In genomic region chr13:73907136-73907535, GRCm38 (mm10) we compare ENCODE assay signal across 33 mouse cellular contexts. TPM values are rescaled to one million over a fixed set of nuclear protein-coding genes. Genes with fewer than 3 reads are reported as not detected.
DNase-seq lines count a peak whose midpoint lies in the region; ATAC-seq and TF ChIP-seq lines count a peak whose summit lies in the region.
"Had no signal": no experiment of that assay in that cellular context is flagged by ENCODE, and none has a peak within 500 bp of the region (broad histone marks: within the 10 kb centered on the region; RNA-seq: fewer than 3 reads in every experiment).

No protein-coding gene starts in this region.

- TF ChIP-seq CTCF in midbrain, postnatal 0 days (IDR thresholded peaks at IDR 0.05): no peak
- TF ChIP-seq CTCF in brain, embryonic 14.5 days (IDR thresholded peaks at IDR 0.05; ENCODE audit: borderline replicate concordance, extremely low read depth, insufficient read depth, insufficient read length): no peak

- no peak for TF ChIP-seq POLR2A in brain, embryonic 14.5 days (IDR thresholded peaks at IDR 0.05; ENCODE audit: borderline replicate concordance, extremely low read depth, insufficient read depth, insufficient read length, poor library complexity, severe bottlenecking)

- H3K4me3 ChIP-seq in hindbrain, embryonic 16.5 days (ENCODE audit: low read length): no peak overlapping the region
- H3K4me3 ChIP-seq in hindbrain, embryonic 14.5 days (replicated peaks; ENCODE audit: low read length): no peak overlapping the region
- H3K4me3 ChIP-seq in midbrain, postnatal 0 days (ENCODE audit: low read depth, low read length): no peak overlapping the region
- H3K4me3 ChIP-seq in midbrain, embryonic 11.5 days (ENCODE audit: low read depth, low read length): no peak overlapping the region
- H3K4me3 ChIP-seq: embryonic facial prominence, embryonic 12.5 days; embryonic facial prominence, embryonic 15.5 days; heart, embryonic 12.5 days; heart, embryonic 15.5 days; hindbrain, embryonic 10.5 days; hindbrain, embryonic 15.5 days had no signal

- H3K27ac ChIP-seq in hindbrain, embryonic 16.5 days (ENCODE audit: low read depth, low read length): no peak overlapping the region
- H3K27ac ChIP-seq in hindbrain, embryonic 14.5 days: no peak overlapping the region
- no peak overlapping the region for H3K27ac ChIP-seq in midbrain, postnatal 0 days (ENCODE audit: low read depth, low read length)
- H3K27ac ChIP-seq in midbrain, embryonic 11.5 days (ENCODE audit: low read depth, low read length): no peak overlapping the region
- H3K27ac ChIP-seq: embryonic facial prominence, embryonic 12.5 days; embryonic facial prominence, embryonic 15.5 days; heart, embryonic 15.5 days; hindbrain, embryonic 10.5 days; hindbrain, embryonic 15.5 days had no signal

- no peaks in the 10 kb centered on the region for H3K27me3 ChIP-seq in hindbrain, embryonic 16.5 days (replicated peaks; ENCODE audit: control insufficient read depth, insufficient read depth, low read length)
- H3K27me3 ChIP-seq in hindbrain, embryonic 14.5 days (ENCODE audit: control insufficient read depth, insufficient read depth, low read length): no peaks in the 10 kb centered on the region
- no peaks in the 10 kb centered on the region for H3K27me3 ChIP-seq in midbrain, postnatal 0 days (ENCODE audit: insufficient read depth, low read length)
- H3K27me3 ChIP-seq in midbrain, embryonic 11.5 days (ENCODE audit: control insufficient read depth, insufficient read depth, low read length): no peaks in the 10 kb centered on the region
- H3K27me3 ChIP-seq: embryonic facial prominence, embryonic 12.5 days; embryonic facial prominence, embryonic 15.5 days; heart, embryonic 12.5 days; heart, embryonic 15.5 days; hindbrain, embryonic 15.5 days had no signal

- peak; percentile 45; the same call in 1 of the 2 replicates for ATAC-seq in hindbrain, embryonic 16.5 days
- ATAC-seq in hindbrain, embryonic 14.5 days (ENCODE audit: low FRiP score): no peak
- ATAC-seq in midbrain, postnatal 0 days (ENCODE audit: low FRiP score): no peak
- no peak for ATAC-seq in midbrain, embryonic 11.5 days (ENCODE audit: low FRiP score)
- ATAC-seq: intestine, embryonic 16.5 days had no signal

- WGBS in hindbrain, embryonic 16.5 days: 68% methylated on average over 5 of the region's 5 CpGs
- WGBS in hindbrain, embryonic 14.5 days: 81% methylated on average over 5 of the region's 5 CpGs
- 68% methylated on average over 5 of the region's 5 CpGs for WGBS in midbrain, postnatal 0 days
- WGBS in midbrain, embryonic 11.5 days: 86% methylated on average over 5 of the region's 5 CpGs

- H3K4me1 ChIP-seq in hindbrain, embryonic 16.5 days (ENCODE audit: control insufficient read depth, insufficient read depth, low read depth, low read length): no peaks in the 10 kb centered on the region
- no peaks in the 10 kb centered on the region for H3K4me1 ChIP-seq in hindbrain, embryonic 14.5 days (replicated peaks; ENCODE audit: control insufficient read depth, insufficient read depth, low read length)
- H3K4me1 ChIP-seq in midbrain, postnatal 0 days (ENCODE audit: insufficient read depth, low read length): no peaks in the 10 kb centered on the region
- no peaks in the 10 kb centered on the region for H3K4me1 ChIP-seq in midbrain, embryonic 11.5 days (ENCODE audit: control insufficient read depth, insufficient read depth, low read length)
- H3K4me1 ChIP-seq: embryonic facial prominence, embryonic 12.5 days; embryonic facial prominence, embryonic 15.5 days; heart, embryonic 12.5 days; heart, embryonic 15.5 days; hindbrain, embryonic 10.5 days; hindbrain, embryonic 15.5 days had no signal

- H3K4me2 ChIP-seq in hindbrain, embryonic 16.5 days (ENCODE audit: low read length): no peak overlapping the region
- no peak overlapping the region for H3K4me2 ChIP-seq in hindbrain, embryonic 14.5 days (replicated peaks)
- H3K4me2 ChIP-seq in midbrain, postnatal 0 days (ENCODE audit: low read depth, low read length, poor library complexity, severe bottlenecking): no peak overlapping the region
- no peak overlapping the region for H3K4me2 ChIP-seq in midbrain, embryonic 11.5 days
- H3K4me2 ChIP-seq: embryonic facial prominence, embryonic 12.5 days; embryonic facial prominence, embryonic 15.5 days; heart, embryonic 12.5 days; heart, embryonic 15.5 days; hindbrain, embryonic 15.5 days had no signal

- H3K9me3 ChIP-seq in hindbrain, embryonic 16.5 days (ENCODE audit: control insufficient read depth, low read length): no peaks in the 10 kb centered on the region
- no peaks in the 10 kb centered on the region for H3K9me3 ChIP-seq in hindbrain, embryonic 14.5 days (ENCODE audit: control insufficient read depth, low read length)
- H3K9me3 ChIP-seq in midbrain, postnatal 0 days (ENCODE audit: low read length): no peaks in the 10 kb centered on the region
- H3K9me3 ChIP-seq in midbrain, embryonic 11.5 days (ENCODE audit: control insufficient read depth, low read length): no peaks in the 10 kb centered on the region
- H3K9me3 ChIP-seq: embryonic facial prominence, embryonic 12.5 days; embryonic facial prominence, embryonic 15.5 days; heart, embryonic 12.5 days; heart, embryonic 15.5 days; hindbrain, embryonic 10.5 days; hindbrain, embryonic 15.5 days had no signal

- no peaks in the 10 kb centered on the region for H3K36me3 ChIP-seq in hindbrain, embryonic 16.5 days (ENCODE audit: control insufficient read depth, insufficient read depth, low read length)
- 0 out of 2 replicates have a peak, but pooled peaks cover 2% of the 10 kb centered on the region for H3K36me3 ChIP-seq in hindbrain, embryonic 14.5 days (replicated peaks; ENCODE audit: control insufficient read depth, insufficient read depth)
- H3K36me3 ChIP-seq in midbrain, postnatal 0 days (ENCODE audit: insufficient read depth, low read length): no peaks in the 10 kb centered on the region
- H3K36me3 ChIP-seq in midbrain, embryonic 11.5 days (ENCODE audit: control insufficient read depth, insufficient read depth, low read length): 0 out of 2 replicates have a peak, but pooled peaks cover 3% of the 10 kb centered on the region
- H3K36me3 ChIP-seq: embryonic facial prominence, embryonic 15.5 days; hindbrain, embryonic 15.5 days had no signal

- DNase-seq in hindbrain, embryonic 14.5 days (ENCODE audit: low spot score): no peak
- peak; percentile 27 for DNase-seq in midbrain, postnatal 0 days (ENCODE audit: low spot score)
- no peak for DNase-seq in midbrain, embryonic 11.5 days (ENCODE audit: low spot score, missing footprints)
- DNase-seq in brain, adult 2 months (ENCODE audit: low read depth, low spot score): peak; percentile 17
- peak; percentile 9 for DNase-seq in brain, embryonic 14.5 days (ENCODE audit: low read depth)
- DNase-seq: cerebellum, adult 11 months; gastrocnemius, postnatal 36 days had no signal

- H3K9ac ChIP-seq in hindbrain, embryonic 16.5 days (ENCODE audit: low read depth, low read length): no peak overlapping the region
- no peak overlapping the region for H3K9ac ChIP-seq in hindbrain, embryonic 14.5 days
- no peak overlapping the region for H3K9ac ChIP-seq in midbrain, postnatal 0 days (replicated peaks; ENCODE audit: low read length, poor library complexity, severe bottlenecking)
- no peak overlapping the region for H3K9ac ChIP-seq in midbrain, embryonic 11.5 days (ENCODE audit: low read length)
- H3K9ac ChIP-seq: embryonic facial prominence, embryonic 12.5 days; embryonic facial prominence, embryonic 15.5 days; forebrain, postnatal 0 days; heart, embryonic 12.5 days; heart, embryonic 15.5 days; hindbrain, embryonic 15.5 days had no signal

RNA-seq across cellular contexts. Expression of gene Trip13, which starts 30.4 kb away (rescaled TPM):
- polyA plus RNA-seq in hindbrain, embryonic 16.5 days (2015; fragmentation: Nextera tagmentation; extraction: Ambion mirVana): 11.5 and 12.2 TPM in 2 replicates
- polyA plus RNA-seq in hindbrain, embryonic 14.5 days (2014; fragmentation: Nextera tagmentation; extraction: Ambion mirVana): 10.0 and 11.7 TPM in 2 replicates
- total RNA-seq in midbrain, postnatal 0 days (2014; rRNA removed): 2.5 and 5.5 TPM in 2 replicates
- polyA plus RNA-seq in midbrain, postnatal 0 days (2015; fragmentation: Nextera tagmentation; extraction: Ambion mirVana): 8.2 and 9.5 TPM in 2 replicates
- polyA plus RNA-seq in midbrain, embryonic 11.5 days (2014; fragmentation: Nextera tagmentation; extraction: Ambion mirVana): 53.4 and 57.1 TPM in 2 replicates
- 9.9 and 11.1 TPM in 2 replicates for polyA plus RNA-seq in brain, embryonic 14.5 days (2012; rRNA removed)

RNA-seq across cellular contexts. Expression of gene Brd9, which starts 30.5 kb away (rescaled TPM):
- polyA plus RNA-seq in hindbrain, embryonic 16.5 days (2015; fragmentation: Nextera tagmentation; extraction: Ambion mirVana): 78.4 and 86.8 TPM in 2 replicates
- polyA plus RNA-seq in hindbrain, embryonic 14.5 days (2014; fragmentation: Nextera tagmentation; extraction: Ambion mirVana): 80.6 and 86.8 TPM in 2 replicates
- total RNA-seq in midbrain, postnatal 0 days (2014; rRNA removed): 84.1 and 111 TPM in 2 replicates
- polyA plus RNA-seq in midbrain, postnatal 0 days (2015; fragmentation: Nextera tagmentation; extraction: Ambion mirVana): 86.1 and 90.5 TPM in 2 replicates
- polyA plus RNA-seq in midbrain, embryonic 11.5 days (2014; fragmentation: Nextera tagmentation; extraction: Ambion mirVana): 76.7 and 84.8 TPM in 2 replicates
- 138 and 145 TPM in 2 replicates for polyA plus RNA-seq in brain, embryonic 14.5 days (2012; rRNA removed)

RNA-seq across cellular contexts. Expression of gene Zdhhc11, which starts 56.5 kb away (rescaled TPM):
- polyA plus RNA-seq in hindbrain, embryonic 16.5 days (2015; fragmentation: Nextera tagmentation; extraction: Ambion mirVana): not detected in 2 replicates
- not detected in 2 replicates for polyA plus RNA-seq in hindbrain, embryonic 14.5 days (2014; fragmentation: Nextera tagmentation; extraction: Ambion mirVana)
- not detected in 2 replicates for total RNA-seq in midbrain, postnatal 0 days (2014; rRNA removed)
- not detected in 2 replicates for polyA plus RNA-seq in midbrain, postnatal 0 days (2015; fragmentation: Nextera tagmentation; extraction: Ambion mirVana)
- not detected in 2 replicates for polyA plus RNA-seq in midbrain, embryonic 11.5 days (2014; fragmentation: Nextera tagmentation; extraction: Ambion mirVana)
- polyA plus RNA-seq in brain, embryonic 14.5 days (2012; rRNA removed): 0.12 TPM in 1 of 2 replicates, not detected in the other
- total RNA-seq: adrenal gland, adult 2 months; adrenal gland, postnatal 14 days; adrenal gland, postnatal 4 days; common myeloid progenitor, adult 5-6 weeks; forebrain, postnatal 0 days; gastrocnemius, adult 18-20 months; gastrocnemius, postnatal 10 days; gastrocnemius, postnatal 36 days; granulocyte monocyte progenitor cell, adult 5-6 weeks; heart, adult 8-10 months; heart, postnatal 10 days; heart, postnatal 36 days; MEL had no signal
- polyA plus RNA-seq: adrenal gland, adult 2 months; C2C12; CD4-positive, CD25-positive, alpha-beta regulatory T cell, adult 4 months; cerebellum, adult 2 months; embryonic facial prominence, embryonic 12.5 days; embryonic facial prominence, embryonic 15.5 days; forebrain, embryonic 11.5 days; forebrain, embryonic 14.5 days; forebrain, postnatal 0 days; heart, embryonic 12.5 days; heart, embryonic 15.5 days; hindbrain, embryonic 10.5 days; hindbrain, embryonic 15.5 days; inflammation-experienced regulatory T-cells, adult 6 months; intestine, embryonic 16.5 days had no signal

RNA-seq across cellular contexts. Expression of gene Nkd2, which starts 59.7 kb away (rescaled TPM):
- polyA plus RNA-seq in hindbrain, embryonic 16.5 days (2015; fragmentation: Nextera tagmentation; extraction: Ambion mirVana): 16.9 and 18.2 TPM in 2 replicates
- 13.2 and 13.3 TPM in 2 replicates for polyA plus RNA-seq in hindbrain, embryonic 14.5 days (2014; fragmentation: Nextera tagmentation; extraction: Ambion mirVana)
- total RNA-seq in midbrain, postnatal 0 days (2014; rRNA removed): 31.5 and 32.6 TPM in 2 replicates
- 18.8 and 20.1 TPM in 2 replicates for polyA plus RNA-seq in midbrain, postnatal 0 days (2015; fragmentation: Nextera tagmentation; extraction: Ambion mirVana)
- polyA plus RNA-seq in midbrain, embryonic 11.5 days (2014; fragmentation: Nextera tagmentation; extraction: Ambion mirVana): 8.4 and 9.8 TPM in 2 replicates
- 14.6 and 19.3 TPM in 2 replicates for polyA plus RNA-seq in brain, embryonic 14.5 days (2012; rRNA removed)
- total RNA-seq: common myeloid progenitor, adult 5-6 weeks; granulocyte monocyte progenitor cell, adult 5-6 weeks; MEL had no signal

Comparison
In these comparisons a context has a peak if more than half of its experiments do, and no peak if none do; other contexts are left out.
1. DNase-seq: peak in midbrain, postnatal 0 days (single experiment), brain, adult 2 months (single experiment) and brain, embryonic 14.5 days (single experiment); none in hindbrain, embryonic 14.5 days (single experiment) and midbrain, embryonic 11.5 days (single experiment).